Mouse (Mus musculus): ENCODE results near the gene Rap1a.

DNA sequence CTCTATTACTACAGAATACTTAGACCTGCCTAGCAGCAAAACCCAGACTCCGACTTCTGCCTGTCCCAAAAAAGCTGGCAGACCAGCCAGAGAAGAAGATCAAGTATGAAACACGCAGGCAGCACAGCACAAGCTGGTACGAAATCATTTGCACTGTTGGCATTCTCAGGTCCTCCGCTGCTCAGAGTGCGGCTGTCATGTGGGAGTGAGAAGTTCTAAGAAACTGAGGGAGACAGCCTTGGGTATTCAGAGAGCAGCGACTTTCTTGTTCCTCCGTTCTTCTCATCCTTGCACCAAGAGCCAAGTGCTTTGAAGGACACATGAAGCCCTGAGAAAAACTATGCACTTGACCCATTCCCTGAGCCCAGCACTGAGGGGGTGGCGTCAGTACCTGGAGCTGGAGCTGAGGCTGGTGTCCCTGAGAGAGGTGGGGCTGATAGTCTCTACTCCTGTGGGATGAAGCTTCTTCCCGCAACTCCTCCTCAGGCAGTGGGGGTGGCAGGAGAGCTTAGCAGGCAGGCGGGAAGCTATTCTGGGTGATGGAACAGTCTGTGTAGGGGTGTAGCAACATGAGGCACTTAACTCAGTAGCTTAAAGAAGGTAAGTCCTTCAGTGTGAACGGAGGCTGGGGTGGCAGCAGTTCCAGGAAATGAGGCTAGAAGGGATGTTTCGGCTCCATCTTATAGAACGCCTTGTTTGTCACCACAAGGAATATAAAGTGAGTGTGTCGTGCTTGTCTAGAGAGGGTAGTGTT, 107.6 kb downstream of the Rap1a start:
- TF ChIP-seq GATA1 (IDR thresholded peaks at IDR 0.05; ENCODE audit: low read length) (no peak), TAL1 (IDR thresholded peaks at IDR 0.05; ENCODE audit: low read length) (no peak)
